Comparison of ENCODE assay signal across 14 mouse cellular contexts in genomic region chr3:62594842-62595241, GRCm38 (mm10). TPM values are rescaled to one million over a fixed set of nuclear protein-coding genes. Genes with fewer than 3 reads are reported as not detected.
A peak's percentile ranks its signal among the peaks of the same experiment; 100 is the strongest.
DNase-seq lines count a peak whose midpoint lies in the region; ATAC-seq and TF ChIP-seq lines count a peak whose summit lies in the region.
"Had no signal": no experiment of that assay in that cellular context is flagged by ENCODE, and none has a peak within 500 bp of the region (broad histone marks: within the 10 kb centered on the region; RNA-seq: fewer than 3 reads in every experiment).

No protein-coding gene starts in this region.

- no peak overlapping the region for H3K27ac ChIP-seq in intestine, embryonic 14.5 days (ENCODE audit: low read depth)
- no peak overlapping the region for H3K27ac ChIP-seq in intestine, embryonic 15.5 days
- no peak overlapping the region for H3K27ac ChIP-seq in limb, embryonic 13.5 days
- H3K27ac ChIP-seq in thymus, adult 2 months (ENCODE audit: control insufficient read depth, insufficient read depth, low read length), result no peak overlapping the region
- H3K27ac ChIP-seq: forebrain, embryonic 13.5 days; hindbrain, embryonic 15.5 days; liver, embryonic 14.5 days; neural tube, embryonic 13.5 days; stomach, embryonic 15.5 days had no signal

- no peaks in the 10 kb centered on the region for H3K4me1 ChIP-seq in intestine, embryonic 14.5 days (replicated peaks; ENCODE audit: control insufficient read depth, insufficient read depth, low read length)
- no peaks in the 10 kb centered on the region for H3K4me1 ChIP-seq in intestine, embryonic 15.5 days (replicated peaks)
- H3K4me1 ChIP-seq in limb, embryonic 13.5 days, result no peaks in the 10 kb centered on the region
- no peaks in the 10 kb centered on the region for H3K4me1 ChIP-seq in thymus, adult 2 months (replicated peaks; ENCODE audit: control insufficient read depth, insufficient read depth, low read length)
- H3K4me1 ChIP-seq: forebrain, embryonic 13.5 days; hindbrain, embryonic 15.5 days; neural tube, embryonic 13.5 days; stomach, embryonic 15.5 days had no signal

- H3K36me3 ChIP-seq in intestine, embryonic 14.5 days (ENCODE audit: control insufficient read depth, insufficient read depth, low read length), result no peaks in the 10 kb centered on the region
- no peaks in the 10 kb centered on the region for H3K36me3 ChIP-seq in intestine, embryonic 15.5 days
- no peaks in the 10 kb centered on the region for H3K36me3 ChIP-seq in limb, embryonic 13.5 days
- no peaks in the 10 kb centered on the region for H3K36me3 ChIP-seq in thymus, adult 2 months (ENCODE audit: control insufficient read depth, insufficient read depth, low read length)
- H3K36me3 ChIP-seq: G1E; hindbrain, embryonic 15.5 days; neural tube, embryonic 13.5 days; stomach, embryonic 15.5 days had no signal

- H3K9ac ChIP-seq in intestine, embryonic 14.5 days (ENCODE audit: low read length), result no peak overlapping the region
- H3K9ac ChIP-seq in intestine, embryonic 15.5 days, result no peak overlapping the region
- H3K9ac ChIP-seq in limb, embryonic 13.5 days, result no peak overlapping the region
- H3K9ac ChIP-seq: forebrain, embryonic 13.5 days; hindbrain, embryonic 15.5 days; liver, embryonic 14.5 days; neural tube, embryonic 13.5 days; stomach, embryonic 15.5 days had no signal

- WGBS in intestine, embryonic 14.5 days, result 27% methylated on average over 7 of the region's 7 CpGs
- 28% methylated on average over 7 of the region's 7 CpGs for WGBS in intestine, embryonic 15.5 days
- WGBS in limb, embryonic 13.5 days, result 28% methylated on average over 7 of the region's 7 CpGs
- WGBS in thymus, adult 2 months, result 38% methylated on average over 7 of the region's 7 CpGs

- no peak overlapping the region for H3K4me2 ChIP-seq in intestine, embryonic 14.5 days (ENCODE audit: low read length)
- H3K4me2 ChIP-seq in intestine, embryonic 15.5 days (replicated peaks), result no peak overlapping the region
- H3K4me2 ChIP-seq in limb, embryonic 13.5 days (replicated peaks), result no peak overlapping the region
- H3K4me2 ChIP-seq: forebrain, embryonic 13.5 days; hindbrain, embryonic 15.5 days; neural tube, embryonic 13.5 days; stomach, embryonic 15.5 days had no signal

- no peak for TF ChIP-seq POLR2A in thymus, adult 2 months (IDR thresholded peaks at IDR 0.05; ENCODE audit: control insufficient read depth, extremely low read depth, insufficient read depth, low read length, poor library complexity)

- H3K4me3 ChIP-seq in intestine, embryonic 14.5 days (ENCODE audit: low read depth, low read length), result no peak overlapping the region
- no peak overlapping the region for H3K4me3 ChIP-seq in intestine, embryonic 15.5 days (replicated peaks)
- H3K4me3 ChIP-seq in limb, embryonic 13.5 days, result no peak overlapping the region
- H3K4me3 ChIP-seq in thymus, adult 2 months (ENCODE audit: control insufficient read depth, insufficient read depth, low read length), result no peak overlapping the region
- H3K4me3 ChIP-seq: forebrain, embryonic 13.5 days; hindbrain, embryonic 15.5 days; neural tube, embryonic 13.5 days; stomach, embryonic 15.5 days had no signal

- no peaks in the 10 kb centered on the region for H3K27me3 ChIP-seq in intestine, embryonic 14.5 days (replicated peaks; ENCODE audit: control insufficient read depth, insufficient read depth, low read length)
- H3K27me3 ChIP-seq in intestine, embryonic 15.5 days (replicated peaks), result no peaks in the 10 kb centered on the region
- no peaks in the 10 kb centered on the region for H3K27me3 ChIP-seq in limb, embryonic 13.5 days
- H3K27me3 ChIP-seq in thymus, adult 2 months (ENCODE audit: control insufficient read depth, insufficient read depth, low read length), result no peaks in the 10 kb centered on the region
- H3K27me3 ChIP-seq: forebrain, embryonic 13.5 days; hindbrain, embryonic 15.5 days; neural tube, embryonic 13.5 days; stomach, embryonic 15.5 days had no signal

- TF ChIP-seq CTCF in thymus, adult 2 months (IDR thresholded peaks at IDR 0.05; ENCODE audit: borderline replicate concordance, control insufficient read depth, extremely low read depth, insufficient read depth, low read length, poor library complexity), result no peak

- ATAC-seq in intestine, embryonic 14.5 days (replicated peaks; ENCODE audit: low FRiP score, low TSS enrichment, low read depth), result no peak
- no peak for ATAC-seq in intestine, embryonic 15.5 days
- ATAC-seq in limb, embryonic 13.5 days (ENCODE audit: low FRiP score, low read depth), result peak; percentile 67; the same call in 1 of the 2 replicates
- ATAC-seq: forebrain, embryonic 13.5 days had no signal

- peak; percentile 82 for DNase-seq in intestine, embryonic 14.5 days (ENCODE audit: low spot score)
- DNase-seq in 3T3-L1 (ENCODE audit: low read depth, low spot score) (peak; percentile 61), R1 (ENCODE audit: low read depth, low spot score) (peak; percentile 43)
- no peak for DNase-seq in layer of hippocampus, adult 18-20 months (ENCODE audit: low spot score in 2 of 2)
- DNase-seq in thymus, adult 2 months, result no peak
- DNase-seq in layer of hippocampus, adult 11-12 months (ENCODE audit: low spot score), result no peak

- H3K9me3 ChIP-seq in intestine, embryonic 14.5 days (ENCODE audit: control insufficient read depth, low read length), result no peaks in the 10 kb centered on the region
- no peaks in the 10 kb centered on the region for H3K9me3 ChIP-seq in intestine, embryonic 15.5 days
- H3K9me3 ChIP-seq in limb, embryonic 13.5 days, result no peaks in the 10 kb centered on the region
- H3K9me3 ChIP-seq: forebrain, embryonic 13.5 days; G1E; hindbrain, embryonic 15.5 days; neural tube, embryonic 13.5 days; stomach, embryonic 15.5 days had no signal

RNA-seq across cellular contexts. Expression of gene Gpr149, which starts 10.1 kb away (rescaled TPM):
- polyA plus RNA-seq in intestine, embryonic 14.5 days (2014; fragmentation: Nextera tagmentation; extraction: Ambion mirVana), result 0.11 TPM in 1 of 2 replicates, not detected in the other
- 0.13 and 0.24 TPM in 2 replicates for polyA plus RNA-seq in intestine, embryonic 15.5 days (2015; fragmentation: Nextera tagmentation; extraction: Ambion mirVana)
- polyA plus RNA-seq in limb, embryonic 13.5 days (2015; fragmentation: Nextera tagmentation; extraction: Ambion mirVana), result 0.22 and 0.23 TPM in 2 replicates
- 1 to 10 TPM in 1 of 2 experiments, under 1 TPM in 1; 0.67 to 1.1 TPM for total RNA-seq in layer of hippocampus, adult 18-20 months (2021)
- not detected in 2 replicates for polyA plus RNA-seq in thymus, adult 2 months (2012; rRNA removed)
- polyA plus RNA-seq: G1E; liver, embryonic 14.5 days had no signal

Comparison
In these comparisons a context has a peak if more than half of its experiments do, and no peak if none do; other contexts are left out.
1. DNase-seq: peak in intestine, embryonic 14.5 days (single experiment), 3T3-L1 (single experiment) and R1 (single experiment); none in layer of hippocampus, adult 18-20 months (0 of 2), thymus, adult 2 months (single experiment) and layer of hippocampus, adult 11-12 months (single experiment).